ENCODE assay signal across 22 mouse cellular contexts in the genomic region with DNA sequence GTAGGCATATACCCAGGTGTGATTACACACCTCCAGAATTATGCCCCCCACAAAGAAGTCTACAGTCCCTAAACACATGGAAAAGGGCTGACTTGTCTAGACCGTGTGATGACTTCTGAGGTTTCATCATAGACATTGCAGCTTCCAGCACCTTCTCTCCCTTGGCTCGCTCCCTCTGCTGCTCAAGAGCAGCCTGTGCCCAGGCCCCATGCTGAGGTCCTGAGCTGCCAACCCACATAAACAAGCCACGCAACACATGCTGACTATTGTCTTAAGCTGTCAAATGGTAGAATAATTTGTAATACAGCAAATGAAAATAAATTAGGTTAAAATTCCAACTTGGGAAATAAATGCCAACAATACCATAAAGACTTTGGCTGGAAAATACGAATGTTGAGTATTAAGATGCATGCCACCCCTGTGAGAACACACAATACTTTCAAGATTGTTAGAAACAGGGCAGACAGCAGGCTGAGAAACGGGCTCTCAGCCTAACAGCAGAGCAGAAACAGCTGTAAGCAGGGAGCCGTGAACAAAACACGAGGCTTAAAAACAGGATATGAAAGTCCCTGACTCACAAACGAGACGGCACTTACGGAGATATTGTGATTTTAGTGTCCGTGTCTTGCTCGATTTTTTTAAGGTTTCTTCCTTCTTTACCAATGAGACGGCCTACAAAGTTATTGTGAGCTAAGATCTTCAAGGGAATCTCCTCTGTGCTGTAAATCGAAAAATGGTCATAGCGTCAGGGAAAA. TPM values are rescaled to one million over a fixed set of nuclear protein-coding genes. Genes with fewer than 3 reads are reported as not detected.
A peak's percentile ranks its signal among the peaks of the same experiment; 100 is the strongest.
DNase-seq lines count a peak whose midpoint lies in the region; ATAC-seq lines count a peak whose summit lies in the region.
"Had no signal": no experiment of that assay in that cellular context is flagged by ENCODE, and none has a peak within 500 bp of the region (broad histone marks: within the 10 kb centered on the region; RNA-seq: fewer than 3 reads in every experiment).

No protein-coding gene starts in this region.

- H3K9me3 ChIP-seq in lung, embryonic 16.5 days (ENCODE audit: control insufficient read depth, low read length): no peaks in the 10 kb centered on the region
- no peaks in the 10 kb centered on the region for H3K9me3 ChIP-seq in hindbrain, embryonic 10.5 days
- H3K9me3 ChIP-seq: forebrain, embryonic 12.5 days; heart, embryonic 13.5 days; hindbrain, embryonic 15.5 days; intestine, embryonic 15.5 days; liver, embryonic 15.5 days; megakaryocyte, embryonic 14.5 days; neural tube, embryonic 13.5 days had no signal

- no peak overlapping the region for H3K4me2 ChIP-seq in lung, embryonic 16.5 days (ENCODE audit: low read depth, low read length)
- H3K4me2 ChIP-seq: forebrain, embryonic 12.5 days; heart, embryonic 13.5 days; hindbrain, embryonic 15.5 days; intestine, embryonic 15.5 days; liver, embryonic 15.5 days; neural tube, embryonic 13.5 days had no signal

- peak; percentile 62 for ATAC-seq in lung, embryonic 16.5 days (ENCODE audit: low read depth)
- 0 out of 2 replicates have a peak, but pooled peaks have one; percentile 13 for ATAC-seq in neutrophil, adult 5-6 weeks (ENCODE audit: extremely low read depth, insufficient number of reproducible peaks, low FRiP score, poor library complexity, severe bottlenecking)
- no peak for ATAC-seq in erythroblast, adult 5-6 weeks (replicated peaks; ENCODE audit: low FRiP score, poor library complexity, severe bottlenecking)
- ATAC-seq: intestine, embryonic 15.5 days had no signal

- H3K27me3 ChIP-seq in lung, embryonic 16.5 days (ENCODE audit: control insufficient read depth, insufficient read depth, low read depth, low read length): no peaks in the 10 kb centered on the region
- H3K27me3 ChIP-seq in hindbrain, embryonic 10.5 days (ENCODE audit: insufficient read depth, poor library complexity, severe bottlenecking): no peaks in the 10 kb centered on the region
- H3K27me3 ChIP-seq: forebrain, embryonic 12.5 days; heart, embryonic 13.5 days; hindbrain, embryonic 15.5 days; intestine, embryonic 15.5 days; liver, embryonic 15.5 days; megakaryocyte, embryonic 14.5 days; neural tube, embryonic 13.5 days had no signal

- no peaks in the 10 kb centered on the region for H3K4me1 ChIP-seq in lung, embryonic 16.5 days (replicated peaks; ENCODE audit: control insufficient read depth, insufficient read depth, low read length)
- no peaks in the 10 kb centered on the region for H3K4me1 ChIP-seq in hindbrain, embryonic 10.5 days (replicated peaks)
- H3K4me1 ChIP-seq: forebrain, embryonic 12.5 days; hindbrain, embryonic 15.5 days; intestine, embryonic 15.5 days; liver, embryonic 15.5 days; neural tube, embryonic 13.5 days had no signal

- H3K36me3 ChIP-seq in lung, embryonic 16.5 days (ENCODE audit: control insufficient read depth, insufficient read depth, low read length): peaks cover 13% of the 10 kb centered on the region; the same call in 1 of the 2 replicates
- H3K36me3 ChIP-seq in hindbrain, embryonic 10.5 days: peaks cover 99% of the 10 kb centered on the region

- DNase-seq in lung, postnatal 36 days: no peak
- DNase-seq in adipocyte (ENCODE audit: low spot score): peak; percentile 60
- peak; percentile 54 for DNase-seq in cerebellum, adult 9-11 months
- DNase-seq in layer of hippocampus, postnatal 25 days (ENCODE audit: extremely low spot score in 1 of 2, low spot score in 1 of 2): no peak
- DNase-seq in hindbrain, embryonic 10.5 days (ENCODE audit: low spot score): no peak
- DNase-seq: adrenal gland, postnatal 25 days; embryo, embryonic 11 days; heart, adult 18-20 months; kidney, postnatal 36 days; lung, postnatal 10 days; midbrain, embryonic 14.5 days; thymus, postnatal 14 days had no signal

- no peak overlapping the region for H3K27ac ChIP-seq in lung, embryonic 16.5 days (ENCODE audit: low read length)
- H3K27ac ChIP-seq in hindbrain, embryonic 10.5 days: no peak overlapping the region
- H3K27ac ChIP-seq: forebrain, embryonic 12.5 days; heart, embryonic 13.5 days; hindbrain, embryonic 15.5 days; intestine, embryonic 15.5 days; liver, embryonic 15.5 days; neural tube, embryonic 13.5 days had no signal

- H3K9ac ChIP-seq in lung, embryonic 16.5 days (ENCODE audit: low read length): no peak overlapping the region
- H3K9ac ChIP-seq: forebrain, embryonic 12.5 days; heart, embryonic 13.5 days; hindbrain, embryonic 15.5 days; intestine, embryonic 15.5 days; liver, embryonic 15.5 days; neural tube, embryonic 13.5 days had no signal

- 79% methylated on average over 15 of the region's 15 CpGs for WGBS in lung, embryonic 16.5 days
- 93% methylated on average over 15 of the region's 15 CpGs for WGBS in hindbrain, embryonic 10.5 days

- H3K4me3 ChIP-seq in lung, embryonic 16.5 days (ENCODE audit: low read length): no peak overlapping the region
- no peak overlapping the region for H3K4me3 ChIP-seq in hindbrain, embryonic 10.5 days
- H3K4me3 ChIP-seq: forebrain, embryonic 12.5 days; heart, embryonic 13.5 days; hindbrain, embryonic 15.5 days; intestine, embryonic 15.5 days; liver, embryonic 15.5 days; megakaryocyte, embryonic 14.5 days; neural tube, embryonic 13.5 days had no signal

RNA-seq across cellular contexts. Expression of a gene that starts 33.3 kb away (rescaled TPM):
- 66.4 and 77.4 TPM in 2 replicates for polyA plus RNA-seq in lung, embryonic 16.5 days (2015; fragmentation: Nextera tagmentation; extraction: Ambion mirVana)
- total RNA-seq in neutrophil, adult 5-6 weeks (2017): 34.3 and 39.8 TPM in 2 replicates
- 10 to 100 TPM; 22.8 to 28.3 TPM for total RNA-seq in layer of hippocampus, postnatal 25 days (2021)
- 4.8 and 14.2 TPM in 2 replicates for total RNA-seq in erythroblast, adult 5-6 weeks (2015; ENCODE audit: low replicate concordance)
- 0.77 and 2.2 TPM in 2 replicates for total RNA-seq in erythroblast, adult 5-6 weeks (2017; ENCODE audit: low replicate concordance)
- polyA plus RNA-seq in hindbrain, embryonic 10.5 days (2016; fragmentation: Nextera tagmentation; extraction: Ambion mirVana): 69.7 and 79.3 TPM in 2 replicates

Comparison
In these comparisons a context has a peak if more than half of its experiments do, and no peak if none do; other contexts are left out.
1. DNase-seq: peak in adipocyte (single experiment) and cerebellum, adult 9-11 months (single experiment); none in lung, postnatal 36 days (single experiment), layer of hippocampus, postnatal 25 days (0 of 2) and hindbrain, embryonic 10.5 days (single experiment).